Mouse (Mus musculus) central nervous system, embryonic 14 days (tissue): ENCODE data around the gene Rab3a. TPM values are rescaled to one million over a fixed set of nuclear protein-coding genes. Genes with fewer than 3 reads are reported as not detected.

ENCODE experiments used
- polyA plus RNA-seq: library from polyadenylated mRNA; depleted of rRNA; stranded (reverse); fragments of >200 nt; gene quantifications from 2 replicates; pipeline ENCODE4 v1.2.3, GENCODE M21; 2012; rRNA removed

Rab3a gene
- polyA plus RNA-seq: 325 and 328 TPM in 2 replicates

DNA sequence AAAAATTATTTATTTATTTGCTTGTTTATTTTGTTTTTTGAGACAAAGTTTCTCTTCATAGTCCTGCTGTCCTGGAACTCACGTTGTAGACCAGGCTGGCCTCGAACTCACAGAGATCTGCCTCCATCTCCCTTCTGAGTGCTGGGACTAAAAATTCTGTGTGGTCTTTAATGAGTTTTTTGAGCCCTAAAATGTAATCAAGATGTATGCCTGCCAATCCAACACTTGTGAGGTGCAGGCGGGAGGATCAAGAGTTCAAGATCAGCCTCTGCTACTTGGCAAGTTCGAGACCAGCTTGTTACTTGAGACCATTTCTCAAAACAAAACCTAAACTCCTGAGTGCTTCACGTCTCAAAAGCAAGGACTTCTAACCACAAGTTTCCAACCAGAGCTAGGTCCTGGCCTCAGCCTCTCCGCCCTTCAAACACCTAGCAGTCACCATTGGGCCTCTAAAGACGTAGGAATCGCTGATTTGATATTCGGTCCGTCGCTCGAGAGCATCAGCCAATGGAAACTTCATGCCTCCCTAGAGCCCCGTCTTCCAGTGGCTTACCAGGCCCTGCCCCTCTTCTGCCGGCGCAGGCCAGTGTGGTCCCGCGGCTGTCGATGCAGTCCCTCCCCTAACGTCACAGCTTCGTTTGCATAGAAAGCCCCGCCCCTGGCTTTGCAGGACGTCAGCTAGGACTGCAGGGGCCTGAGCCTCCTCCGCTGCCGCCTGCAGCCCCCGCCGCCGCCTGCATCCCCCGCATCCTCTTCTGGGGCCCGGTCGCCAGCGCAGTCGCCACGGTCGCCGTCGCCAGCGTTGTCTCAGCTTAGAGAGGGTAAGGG, at the start of gene Rab3a:
Rab3a (plus strand) TSS at position 637 of the 828 bp plus-strand sequence.

DNA sequence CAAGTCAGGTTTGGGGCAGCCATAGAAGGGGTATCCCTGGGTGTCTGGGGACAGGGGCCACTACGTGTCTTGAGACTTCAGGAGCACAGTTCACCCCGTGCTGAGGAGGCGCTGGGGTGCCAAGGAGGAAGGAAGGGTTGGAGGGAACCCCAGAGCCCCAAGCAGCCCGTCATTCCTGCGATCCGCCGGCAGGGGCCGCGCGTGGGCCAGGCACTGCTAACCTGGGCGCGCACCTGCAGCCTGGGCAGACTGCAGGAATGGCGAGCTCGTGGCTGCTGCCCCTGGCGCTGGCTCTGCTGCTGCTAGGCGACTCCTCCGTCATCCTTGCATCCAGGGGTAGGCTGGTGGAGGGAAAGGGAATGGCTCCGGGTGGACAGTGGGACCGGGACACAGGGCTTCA, 36.2 kb upstream of the Rab3a start, which contains the start of gene Gm3336:
Gm3336 (plus strand) TSS at position 247 of the 400 bp plus-strand sequence.

GRCm38 (mm10) chr8:70723486-70724210, 30.8 kb upstream of the Rab3a start, which contains the start of gene Pde4c:
Gene Pde4c, plus strand, starts transcription at chr8:70723720.

GRCm38 (mm10) chr8:70760775-70761406, 6.4 kb downstream of the Rab3a start, which contains the start of gene Mpv17l2:
Gene Mpv17l2, minus strand, starts transcription at chr8:70760946.

DNA sequence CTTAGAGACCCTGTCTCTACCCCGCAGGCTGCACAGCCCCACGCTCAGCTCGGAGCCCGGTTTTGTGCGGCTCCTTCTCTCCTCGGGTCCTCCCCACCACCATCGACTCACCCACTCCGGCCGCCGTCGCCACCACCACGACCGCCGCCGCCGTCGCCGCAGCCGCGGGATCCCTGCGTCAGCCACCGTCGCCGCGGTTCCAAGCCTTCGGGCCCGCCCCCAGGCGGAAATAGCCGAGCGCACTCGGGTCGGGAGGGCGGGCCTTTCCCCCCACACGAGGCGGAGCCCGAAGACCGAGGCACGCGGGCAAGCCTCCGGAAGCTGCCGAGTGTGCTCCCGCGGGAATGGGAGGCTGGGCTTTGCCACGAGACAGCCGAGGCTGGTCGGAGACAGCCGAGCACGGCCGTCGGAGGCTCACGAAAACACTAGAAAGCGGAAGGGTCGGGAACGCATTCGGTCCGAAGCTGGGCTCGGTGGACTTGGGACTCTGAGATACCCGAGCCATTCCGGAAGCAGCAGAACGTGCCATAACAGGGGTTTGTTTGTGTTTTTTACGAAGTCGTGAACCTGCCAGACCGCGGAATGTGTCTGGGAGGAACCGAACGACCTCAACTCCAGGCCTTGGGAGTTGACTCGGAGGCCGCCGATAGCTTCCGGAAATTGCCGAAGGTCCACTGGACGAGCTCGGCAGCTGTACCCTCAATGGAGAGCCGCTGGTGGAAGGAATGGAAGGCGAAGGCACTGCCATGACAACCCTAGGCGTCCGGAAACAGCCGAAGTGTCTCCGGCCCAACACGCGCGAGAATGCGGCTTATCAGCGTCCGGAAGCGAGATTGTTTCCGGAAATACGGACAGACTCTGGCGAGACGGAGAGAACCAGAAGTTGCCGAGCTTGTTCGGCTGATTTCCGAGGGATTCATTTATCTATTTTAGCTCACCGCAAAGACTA, 22.3 kb downstream of the Rab3a start, which contains the start of gene Pik3r2:
Pik3r2 (minus strand) TSS at position 218 of the 949 bp plus-strand sequence.

DNA sequence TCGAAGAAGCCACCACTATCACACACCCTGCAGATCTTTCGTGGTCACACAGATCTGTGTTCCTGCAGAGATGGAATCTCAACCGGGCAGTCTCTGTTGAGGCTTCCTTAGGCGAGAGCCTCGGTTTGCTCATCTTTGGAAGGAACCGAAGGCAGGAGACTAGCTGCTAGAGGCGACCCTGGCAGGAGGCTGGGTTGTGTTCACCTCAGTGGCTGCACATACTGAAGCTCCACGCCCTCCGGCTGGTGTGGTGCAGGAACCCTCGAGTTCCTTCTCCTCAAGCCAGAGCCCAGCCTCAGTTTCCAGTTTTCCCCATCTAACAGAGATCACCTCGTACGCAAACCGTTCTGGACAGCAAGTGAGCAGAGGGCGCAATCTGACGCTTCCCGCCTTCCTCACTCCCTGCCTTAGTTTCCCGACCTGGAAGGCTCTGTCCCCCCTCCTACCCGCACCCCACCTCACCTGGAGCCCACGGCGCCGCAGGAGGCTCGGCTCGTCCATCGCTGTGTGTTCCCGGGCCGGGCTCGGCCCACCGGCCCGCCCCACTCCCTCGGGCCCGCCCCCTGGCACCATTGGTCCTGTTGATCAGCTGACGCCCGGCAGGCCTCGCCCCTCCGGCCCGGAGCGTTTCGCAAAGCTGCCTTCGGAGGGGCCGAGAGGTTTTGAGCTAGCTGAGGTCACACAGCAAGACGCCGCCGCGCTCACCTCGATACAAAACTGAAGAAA, 50.2 kb downstream of the Rab3a start, which contains the start of gene Mast3:
Mast3 (minus strand) TSS at position 574 of the 726 bp plus-strand sequence.

DNA sequence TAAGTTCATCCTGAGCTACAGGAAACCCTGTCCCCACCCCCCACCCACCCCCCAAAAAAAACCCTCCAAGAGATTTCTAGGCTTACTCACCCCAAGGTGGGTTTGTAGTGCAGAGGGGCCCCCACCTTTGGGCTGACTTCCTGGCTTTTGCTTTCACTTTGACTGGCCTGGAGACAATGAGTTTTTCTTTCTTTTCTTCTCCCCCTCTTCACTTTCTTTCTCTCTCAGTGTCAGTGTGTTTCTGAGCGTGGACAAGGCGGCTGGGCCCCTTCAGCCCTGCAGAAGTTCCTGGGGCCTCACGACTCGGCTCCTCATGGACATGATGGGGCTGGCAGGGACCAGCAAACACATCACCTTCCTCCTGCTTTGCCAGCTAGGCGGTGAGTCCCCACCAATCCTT, 53.8 kb downstream of the Rab3a start, which contains the start of gene Il12rb1:
Il12rb1 (plus strand) TSS at position 211 of the 400 bp plus-strand sequence.

Other genes with a start within 250 kb of the Rab3a start
- 177 and 179 TPM in 2 replicates for gene Rex1bd, start 247.9 kb upstream of the Rab3a start, polyA plus RNA-seq
- 1,708 and 2,002 TPM in 2 replicates for gene Uba52, start 243.9 kb upstream of the Rab3a start, polyA plus RNA-seq
- 446 and 466 TPM in 2 replicates for gene Fkbp8, start 227.0 kb upstream of the Rab3a start, polyA plus RNA-seq
- 42.2 and 43.7 TPM in 2 replicates for gene Kxd1, start 226.7 kb upstream of the Rab3a start, polyA plus RNA-seq
- gene Ell, start 215.2 kb upstream of the Rab3a start, polyA plus RNA-seq: 29.2 and 29.7 TPM in 2 replicates
- gene Isyna1, start 160.3 kb upstream of the Rab3a start, polyA plus RNA-seq: 143 and 177 TPM in 2 replicates
- gene Ssbp4, start 145.8 kb upstream of the Rab3a start, polyA plus RNA-seq: 183 and 213 TPM in 2 replicates
- gene Lrrc25, start 138.5 kb upstream of the Rab3a start, polyA plus RNA-seq: 1.6 TPM in 2 replicates
- gene Gdf15, start 122.2 kb upstream of the Rab3a start, polyA plus RNA-seq: 0.19 and 0.29 TPM in 2 replicates
- gene Pgpep1, start 94.3 kb upstream of the Rab3a start, polyA plus RNA-seq: 59.2 and 61.0 TPM in 2 replicates
- gene Lsm4, start 81.4 kb upstream of the Rab3a start, polyA plus RNA-seq: 183 and 207 TPM in 2 replicates
- 210 and 211 TPM in 2 replicates for gene Jund, start 55.7 kb upstream of the Rab3a start, polyA plus RNA-seq
- 0.08 and 0.10 TPM in 2 replicates for gene Iqcn, start 51.2 kb upstream of the Rab3a start, polyA plus RNA-seq
- gene Gm3336, start 36.1 kb upstream of the Rab3a start, polyA plus RNA-seq: not detected in 2 replicates
- gene Pde4c, start 31.0 kb upstream of the Rab3a start, polyA plus RNA-seq: 0.53 and 0.63 TPM in 2 replicates
- gene Mpv17l2, start 6.3 kb downstream of the Rab3a start, polyA plus RNA-seq: 29.6 and 30.7 TPM in 2 replicates
- 130 and 142 TPM in 2 replicates for gene Pik3r2, start 22.0 kb downstream of the Rab3a start, polyA plus RNA-seq
- gene Mast3, start 50.4 kb downstream of the Rab3a start, polyA plus RNA-seq: 34.8 and 40.4 TPM in 2 replicates
- gene Il12rb1, start 53.8 kb downstream of the Rab3a start, polyA plus RNA-seq: 0.09 and 0.25 TPM in 2 replicates
- gene Arrdc2, start 85.0 kb downstream of the Rab3a start, polyA plus RNA-seq: 25.9 and 29.4 TPM in 2 replicates
- 27.1 and 32.0 TPM in 2 replicates for gene Kcnn1, start 108.6 kb downstream of the Rab3a start, polyA plus RNA-seq
- gene Ccdc124, start 119.3 kb downstream of the Rab3a start, polyA plus RNA-seq: 99.2 and 103 TPM in 2 replicates
- gene Slc5a5, start 138.1 kb downstream of the Rab3a start, polyA plus RNA-seq: 1.3 and 1.4 TPM in 2 replicates
- gene Rpl18a, start 142.7 kb downstream of the Rab3a start, polyA plus RNA-seq: 3,162 and 3,295 TPM in 2 replicates
- gene Map1s, start 151.3 kb downstream of the Rab3a start, polyA plus RNA-seq: 64.2 and 71.1 TPM in 2 replicates